Mouse (Mus musculus) cortical plate, adult 2 months (tissue): ENCODE results near the gene Rpl23. TPM values are rescaled to one million over a fixed set of nuclear protein-coding genes. Genes with fewer than 3 reads are reported as not detected.
"Not testable (repeated sequence)": the region's sequence is repeated elsewhere in the genome, so short reads cannot be mapped to it uniquely, and the experiment has no call there.

Experiments used
- H3K27ac ChIP-seq: fragments of 200-500 bp; 2 replicates; pipeline ENCODE4 v1.5.1; 2012; ENCODE audit warnings: low read length, control low read depth, inconsistent platforms; ENCODE audit not compliant: insufficient read depth
- H3K4me1 ChIP-seq: fragments of 200-500 bp; 2 replicates; pipeline ENCODE4 v1.6.1; 2011; ENCODE audit warnings: low read length; ENCODE audit not compliant: control insufficient read depth, insufficient read depth
- H3K4me3 ChIP-seq: fragments of 200-500 bp; 2 replicates; pipeline ENCODE4 v1.5.1; 2011; ENCODE audit warnings: mild to moderate bottlenecking, low read length, control low read depth; ENCODE audit not compliant: insufficient read depth
- CTCF ChIP-seq: fragments of 200-500 bp; IDR thresholded peaks from 2 replicates; pipeline ENCODE4 v1.5.1; 2011; ENCODE audit warnings: mild to moderate bottlenecking, control low read depth, low read length; ENCODE audit not compliant: insufficient read depth; ENCODE audit errors: extremely low read depth
- POLR2A ChIP-seq: fragments of 200-500 bp; IDR thresholded peaks from 2 replicates; pipeline ENCODE4 v1.6.1; 2011; ENCODE audit warnings: mild to moderate bottlenecking, low read length, control low read depth; ENCODE audit not compliant: insufficient read depth; ENCODE audit errors: extremely low read depth
- polyA plus RNA-seq: library from polyadenylated mRNA; depleted of rRNA; stranded (reverse); fragments of >200 nt; gene quantifications from 2 replicates; pipeline ENCODE4 v1.2.3, GENCODE M21; 2012

The Rpl23 gene
- polyA plus RNA-seq, 1 experiment: 287 TPM

DNA sequence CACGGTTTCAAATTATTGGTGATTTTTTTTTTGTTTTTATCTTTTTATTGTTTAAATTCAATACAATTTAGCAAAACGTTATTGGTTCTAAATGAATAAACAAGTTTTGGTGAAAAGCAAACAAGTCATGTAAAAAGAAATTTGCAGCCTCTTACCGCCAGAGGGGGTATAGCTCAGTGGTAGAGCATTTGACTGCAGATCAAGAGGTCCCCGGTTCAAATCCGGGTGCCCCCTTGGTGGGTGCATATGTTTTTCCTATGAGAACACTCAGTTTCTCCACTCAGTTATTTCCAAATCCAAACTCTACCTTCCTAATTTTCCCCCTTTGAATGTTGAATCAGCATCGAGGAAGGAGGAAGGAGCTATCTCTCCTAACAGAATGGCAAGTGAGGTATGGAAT, 14.7 kb upstream of the Rpl23 start:
- TF ChIP-seq POLR2A (no peak), CTCF (no peak)
- no peak overlapping the region for H3K27ac ChIP-seq
- peaks cover 2% of the 10 kb centered on the region; the same call in 1 of the 2 replicates for H3K4me1 ChIP-seq
- peak overlapping the region; percentile 19; the same call in 1 of the 2 replicates for H3K4me3 ChIP-seq

DNA sequence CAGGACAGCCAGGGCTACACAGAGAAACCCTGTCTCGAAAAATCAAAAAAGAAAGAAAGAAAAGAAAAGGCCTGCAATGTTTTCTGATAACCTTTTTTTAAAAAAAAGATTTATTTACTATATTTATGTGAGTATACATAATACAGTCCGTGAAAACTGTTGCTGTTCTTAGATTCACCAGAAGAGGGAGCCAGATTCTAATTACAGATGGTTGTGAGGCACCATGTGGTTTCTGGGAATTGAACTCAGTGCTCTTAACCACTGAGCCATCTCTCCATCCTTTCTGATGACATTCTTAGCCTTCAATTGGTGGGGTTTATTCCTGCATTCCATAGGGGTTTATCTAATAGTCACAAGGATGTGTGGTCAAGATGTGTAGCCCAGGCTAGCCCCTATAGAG, 10.9 kb upstream of the Rpl23 start:
- no peak overlapping the region for H3K4me3 ChIP-seq
- TF ChIP-seq CTCF (peak; percentile 34; the same call in 1 of the 2 replicates), POLR2A (no peak)
- no peak overlapping the region for H3K27ac ChIP-seq
- no peaks in the 10 kb centered on the region for H3K4me1 ChIP-seq

DNA sequence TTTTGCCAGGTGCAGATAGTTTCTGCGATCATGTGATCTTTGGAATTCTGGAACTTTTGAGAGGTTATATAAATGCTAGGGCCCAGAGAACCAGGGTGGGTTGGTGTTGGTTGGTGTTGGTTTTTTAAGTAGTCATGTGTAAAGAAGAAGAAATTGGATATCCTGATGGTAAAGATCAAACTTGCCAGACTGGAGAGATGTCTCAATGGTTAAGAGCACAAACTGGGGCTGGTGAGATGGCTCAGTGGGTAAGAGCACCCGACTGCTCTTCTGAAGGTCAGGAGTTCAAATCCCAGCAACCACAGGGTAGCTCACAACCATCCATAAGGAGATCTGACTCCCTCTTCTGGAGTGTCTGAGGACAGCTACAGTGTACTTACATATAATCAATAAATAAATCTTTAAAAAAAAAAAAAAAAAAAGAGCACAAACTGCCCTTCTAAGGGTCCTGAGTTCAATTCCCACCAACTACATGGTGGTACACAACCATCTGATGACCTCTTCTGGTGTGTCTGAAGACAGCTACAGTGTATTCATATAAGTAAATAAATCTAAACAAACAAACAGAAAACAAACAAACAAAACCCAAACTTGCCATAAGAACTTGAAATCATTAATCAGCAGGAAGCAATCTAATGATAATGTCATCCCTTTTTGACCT, 8.7 kb upstream of the Rpl23 start:
- H3K4me3 ChIP-seq, H3K27ac ChIP-seq, H3K4me1 ChIP-seq: not testable (repeated sequence)

DNA sequence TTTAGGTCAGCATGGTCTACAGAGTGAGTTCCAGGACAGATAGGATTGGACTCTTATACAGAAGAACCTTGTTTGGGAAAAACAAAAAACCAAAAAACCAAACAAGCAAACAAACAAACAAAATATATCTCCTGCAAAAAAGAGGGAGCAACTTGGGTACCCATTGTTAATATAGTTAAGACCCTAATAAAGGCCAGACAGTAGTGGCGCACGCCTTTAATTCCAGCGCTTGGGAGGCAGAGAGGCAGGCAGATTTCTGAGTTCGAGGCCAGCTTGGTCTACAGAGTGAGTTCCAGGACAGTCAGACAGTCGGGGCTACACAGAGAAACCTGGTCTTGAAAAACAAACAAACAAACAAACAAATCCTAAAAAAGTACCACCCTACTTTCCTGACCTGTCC, 7.5 kb upstream of the Rpl23 start:
- no peak for TF ChIP-seq POLR2A
- TF ChIP-seq CTCF: no peak
- H3K4me3 ChIP-seq: no peak overlapping the region
- H3K27ac ChIP-seq: no peak overlapping the region
- no peaks in the 10 kb centered on the region for H3K4me1 ChIP-seq

DNA sequence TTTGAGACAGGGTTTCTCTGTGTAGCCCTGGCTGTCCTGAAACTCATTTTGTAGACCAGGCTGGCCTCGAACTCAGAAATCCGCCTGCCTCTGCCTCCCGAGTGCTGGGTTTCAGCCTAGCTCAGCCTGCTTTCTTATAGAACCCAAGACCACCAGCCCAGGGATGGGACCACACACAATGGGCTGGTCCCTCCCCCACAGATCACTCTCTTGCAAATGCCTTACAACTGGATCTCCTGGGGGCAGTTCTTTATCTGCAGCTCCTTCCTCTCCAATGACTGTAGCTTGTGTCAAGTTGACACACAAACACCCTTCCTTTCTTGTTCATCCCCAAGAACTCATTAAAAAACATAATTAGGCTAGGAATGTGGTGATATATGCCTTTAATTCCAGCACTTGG, 5.7 kb upstream of the Rpl23 start:
- Histone ChIP-seq H3K4me1 (no peaks in the 10 kb centered on the region), H3K27ac (no peak overlapping the region), H3K4me3 (no peak overlapping the region)
- no peak for TF ChIP-seq CTCF
- no peak for TF ChIP-seq POLR2A

DNA sequence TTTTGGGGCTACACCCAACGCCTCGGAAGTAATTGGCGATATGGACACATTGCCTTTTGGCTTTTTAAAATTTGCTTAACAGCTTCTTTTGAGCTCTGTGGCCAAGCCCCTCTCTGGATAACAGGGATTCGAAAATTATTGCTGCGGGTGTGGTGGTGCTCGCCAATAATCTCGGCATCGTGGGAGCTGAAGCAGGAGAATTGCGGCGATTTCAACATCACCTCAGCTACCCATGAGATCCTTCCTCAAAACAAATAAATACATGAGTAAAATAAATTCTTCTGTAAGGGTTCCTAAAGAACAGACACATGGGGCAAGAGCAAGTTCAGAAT, 293 bp upstream of the Rpl23 start:
- Histone ChIP-seq H3K4me1 (peaks cover 2% of the 10 kb centered on the region; the same call in 1 of the 2 replicates), H3K4me3 (peak overlapping the region; percentile 74), H3K27ac (no peak overlapping the region)
- TF ChIP-seq CTCF: no peak

DNA sequence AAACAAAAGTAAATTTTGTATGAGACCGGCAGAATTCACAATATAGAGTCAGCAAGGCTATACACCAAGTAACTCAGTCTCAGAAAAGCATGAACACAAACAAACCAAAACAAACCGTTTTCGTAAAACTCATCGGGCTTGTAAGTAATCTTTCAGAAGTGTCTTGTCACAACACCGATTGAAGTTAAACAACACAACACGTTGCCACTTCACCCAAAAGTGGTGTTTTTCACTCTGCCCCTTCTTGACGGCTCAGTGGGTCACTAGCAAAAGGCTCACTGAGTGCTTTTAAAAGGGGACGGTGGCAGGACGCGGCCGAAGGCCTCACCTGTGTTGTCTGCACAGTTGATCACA, 782 bp downstream of the Rpl23 start:
- Histone ChIP-seq H3K4me1 (peaks cover 2% of the 10 kb centered on the region; the same call in 1 of the 2 replicates), H3K27ac (no peak overlapping the region), H3K4me3 (peak overlapping the region; percentile 74)
- TF ChIP-seq POLR2A (no peak), CTCF (no peak)

DNA sequence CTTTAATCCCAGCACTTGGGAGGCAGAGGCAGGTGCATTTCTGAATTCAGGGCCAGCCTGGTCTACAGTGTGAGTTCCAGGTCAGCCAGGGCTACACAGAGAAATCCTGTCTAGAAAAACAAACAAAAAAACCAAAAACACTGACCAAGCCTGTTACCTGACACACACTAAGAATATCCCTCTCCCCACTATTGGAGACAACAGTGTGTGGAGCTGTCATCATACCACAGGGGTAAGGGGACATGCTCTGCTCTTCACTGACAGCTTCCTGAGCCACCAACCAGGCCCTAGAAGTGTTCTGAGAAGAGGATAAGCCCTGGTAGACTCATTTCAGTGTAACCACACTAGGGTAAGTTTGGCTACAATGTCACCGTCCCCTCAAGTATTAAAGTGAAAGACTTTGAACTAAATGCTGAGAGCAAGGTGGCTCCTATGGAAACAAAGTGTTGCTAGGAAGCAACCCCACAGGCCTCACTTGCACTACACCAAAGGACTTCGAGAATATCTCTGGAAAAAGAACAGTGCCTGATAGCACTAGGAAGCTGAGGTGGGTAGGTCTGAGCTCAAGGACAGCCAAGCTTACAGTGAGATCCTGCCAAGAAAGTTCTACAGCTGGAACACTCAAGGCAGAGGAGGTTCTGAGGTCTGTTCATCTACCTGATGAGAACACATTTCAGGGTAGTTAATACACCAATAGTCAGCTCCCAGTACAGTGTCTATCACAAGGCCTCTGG, 2.1 kb downstream of the Rpl23 start:
- TF ChIP-seq POLR2A (no peak), CTCF (no peak)
- H3K4me1 ChIP-seq: peaks cover 2% of the 10 kb centered on the region; the same call in 1 of the 2 replicates
- no peak overlapping the region for H3K27ac ChIP-seq
- H3K4me3 ChIP-seq: no peak overlapping the region

DNA sequence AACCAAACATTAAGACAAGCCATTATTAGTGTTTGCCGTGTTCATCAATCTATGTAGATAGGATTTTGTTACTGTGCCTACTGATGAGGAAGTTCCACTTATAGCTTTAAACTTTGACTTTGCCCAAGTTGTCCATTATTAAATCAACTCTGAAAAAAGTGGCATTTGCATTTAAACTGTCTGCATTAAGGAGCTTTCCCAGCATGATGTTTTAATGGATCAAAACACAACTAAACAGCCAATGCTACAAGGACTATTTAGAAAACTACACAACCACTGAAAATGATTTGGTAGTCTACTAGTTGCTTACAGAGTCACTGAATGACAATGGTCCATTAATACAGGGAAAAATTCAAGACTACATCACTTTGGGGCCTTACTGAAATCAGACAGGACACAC, 3.3 kb downstream of the Rpl23 start:
- no peak for TF ChIP-seq POLR2A
- TF ChIP-seq CTCF: no peak
- no peak overlapping the region for H3K4me3 ChIP-seq
- peaks cover 2% of the 10 kb centered on the region; the same call in 1 of the 2 replicates for H3K4me1 ChIP-seq
- H3K27ac ChIP-seq: no peak overlapping the region

DNA sequence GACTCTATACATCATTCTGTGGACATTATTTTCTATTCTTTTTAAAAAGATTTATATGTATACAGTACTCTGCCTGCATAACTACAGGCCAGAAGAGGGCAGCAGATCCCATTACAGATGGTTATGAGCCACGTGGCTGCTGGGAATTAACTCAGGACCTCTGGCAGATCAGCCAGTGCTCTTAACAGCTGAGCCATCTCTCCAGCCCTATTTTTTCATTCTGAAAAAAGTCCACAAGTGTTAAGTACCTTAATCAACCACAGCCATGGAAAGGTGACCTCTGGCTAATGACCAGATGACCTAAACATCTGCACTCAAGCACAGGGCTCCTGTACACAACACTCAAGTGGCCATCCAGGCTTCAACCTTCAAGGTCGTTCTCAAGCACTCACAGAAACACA, 5.1 kb downstream of the Rpl23 start:
- no peak for TF ChIP-seq POLR2A
- 0 out of 2 replicates have a peak, but pooled peaks have one; percentile 21 for TF ChIP-seq CTCF
- Histone ChIP-seq H3K4me1 (peaks cover 2% of the 10 kb centered on the region; the same call in 1 of the 2 replicates), H3K27ac (no peak overlapping the region), H3K4me3 (no peak overlapping the region)
